Mouse (Mus musculus): Measurements from ENCODE around the gene Tenm3.
A peak's percentile ranks its signal among the peaks of the same experiment; 100 is the strongest.

The Tenm3 gene

GRCm38 (mm10) chr8:48843931-48844285 is at the start of gene Tenm3:
Tenm3 (minus strand) TSS chr8:48843951.
- no peak for DNase-seq

GRCm38 (mm10) chr8:48890216-48890765 is 46.5 kb upstream of the Tenm3 start:
- DNase-seq: no peak

- DNase-seq: no peak
These were observed 40.5 kb upstream of the Tenm3 start for GRCm38 (mm10) chr8:48884270-48884669.

GRCm38 (mm10) chr8:48880585-48880984 is 36.8 kb upstream of the Tenm3 start:
- DNase-seq: no peak

GRCm38 (mm10) chr8:48865972-48866371 is 22.2 kb upstream of the Tenm3 start:
- no peak for DNase-seq

- DNase-seq: no peak
These were observed 21.7 kb upstream of the Tenm3 start for GRCm38 (mm10) chr8:48865485-48865884.

GRCm38 (mm10) chr8:48850223-48851010 is 6.7 kb upstream of the Tenm3 start:
- no peak for DNase-seq

- no peak for DNase-seq
These were observed 5.4 kb upstream of the Tenm3 start for GRCm38 (mm10) chr8:48849091-48849616.

GRCm38 (mm10) chr8:48844961-48845360 is 1.2 kb upstream of the Tenm3 start:
- no peak for DNase-seq

GRCm38 (mm10) chr8:48844370-48844905 is 687 bp upstream of the Tenm3 start:
- no peak for DNase-seq

GRCm38 (mm10) chr8:48842991-48843930 is 490 bp downstream of the Tenm3 start:
- DNase-seq: peak; percentile 21

- no peak for DNase-seq
These were observed 1.2 kb downstream of the Tenm3 start for GRCm38 (mm10) chr8:48842516-48842990.

- DNase-seq: no peak
These were observed 1.7 kb downstream of the Tenm3 start for GRCm38 (mm10) chr8:48842035-48842434.

GRCm38 (mm10) chr8:48835745-48836144 is 8.0 kb downstream of the Tenm3 start:
- DNase-seq: no peak

- DNase-seq: no peak
These were observed 16.3 kb downstream of the Tenm3 start for GRCm38 (mm10) chr8:48827454-48827853.

GRCm38 (mm10) chr8:48825666-48826065 is 18.1 kb downstream of the Tenm3 start:
- DNase-seq: no peak

- DNase-seq: no peak
These were observed 21.5 kb downstream of the Tenm3 start for GRCm38 (mm10) chr8:48822291-48822690.

GRCm38 (mm10) chr8:48819962-48820361 is 23.8 kb downstream of the Tenm3 start:
- DNase-seq: no peak

- DNase-seq: no peak
These were observed 24.4 kb downstream of the Tenm3 start for GRCm38 (mm10) chr8:48819348-48819747.

GRCm38 (mm10) chr8:48816941-48817340 is 26.8 kb downstream of the Tenm3 start:
- DNase-seq: no peak

- no peak for DNase-seq
These were observed 31.5 kb downstream of the Tenm3 start for GRCm38 (mm10) chr8:48812196-48812741.

- no peak for DNase-seq
These were observed 33.1 kb downstream of the Tenm3 start for GRCm38 (mm10) chr8:48810615-48811014.

GRCm38 (mm10) chr8:48809104-48809503 is 34.6 kb downstream of the Tenm3 start:
- no peak for DNase-seq

All from thymus, postnatal 4 days (tissue).